Mouse (Mus musculus) lung, embryonic 16.5 days (tissue): Measurements from ENCODE around the gene Ankrd2. TPM values are rescaled to one million over a fixed set of nuclear protein-coding genes. Genes with fewer than 3 reads are reported as not detected.
"Not testable (repeated sequence)": the region's sequence is repeated elsewhere in the genome, so short reads cannot be mapped to it uniquely, and the experiment has no call there.

Experiments
- ATAC-seq: fragments of 200-750 bp; cut with Nextera tagmentation; 2 replicates; pipeline ENCODE4 v1.8.0; 2017; ENCODE audit warnings: low read depth, mild to moderate bottlenecking, moderate library complexity
- H3K27ac ChIP-seq: fragments of 300-500 bp; sonication (generic); 2 replicates; pipeline ENCODE4 v1.5.1; 2014; ENCODE audit warnings: mild to moderate bottlenecking, control low read depth, low read length
- H3K27me3 ChIP-seq: fragments of 300-500 bp; sonication (generic); 2 replicates; pipeline ENCODE4 v1.6.1; 2014; ENCODE audit warnings: low read depth, low read length, mixed read lengths; ENCODE audit not compliant: control insufficient read depth, insufficient read depth
- H3K36me3 ChIP-seq: fragments of 300-500 bp; sonication (generic); 2 replicates; pipeline ENCODE4 v1.6.1; 2014; ENCODE audit warnings: low read length; ENCODE audit not compliant: control insufficient read depth, insufficient read depth
- H3K4me1 ChIP-seq: fragments of 300-500 bp; sonication (generic); replicated peaks from 2 replicates; pipeline ENCODE4 v1.6.1; 2014; ENCODE audit warnings: low read length, mixed read lengths; ENCODE audit not compliant: control insufficient read depth, insufficient read depth
- H3K4me2 ChIP-seq: fragments of 300-500 bp; sonication (generic); 2 replicates; pipeline ENCODE4 v1.6.1; 2014; ENCODE audit warnings: low read depth, low read length, control low read depth
- H3K4me3 ChIP-seq: fragments of 300-500 bp; sonication (generic); 2 replicates; pipeline ENCODE4 v1.5.1; 2014; ENCODE audit warnings: mild to moderate bottlenecking, low read length, control low read depth
- H3K9ac ChIP-seq: fragments of 300-500 bp; sonication (generic); 2 replicates; pipeline ENCODE4 v1.6.1; 2014; ENCODE audit warnings: low read length, control low read depth
- H3K9me3 ChIP-seq: fragments of 300-500 bp; sonication (generic); 2 replicates; pipeline ENCODE4 v1.6.1; 2016; ENCODE audit warnings: low read length; ENCODE audit not compliant: control insufficient read depth
- WGBS: fragments of 180-500 bp; shearing (Covaris S2); extraction: QIAGEN DNeasy Blood & Tissue Kit; methylation state at CpG from one replicate; pipeline ENCODE4 v1.1.7; 2014; 5-methylcytosine and 5-hydroxymethylcytosine counted together
- polyA plus RNA-seq: library from polyadenylated mRNA; unstranded; fragments of >200 nt; fragmentation: Nextera tagmentation; extraction: Ambion mirVana; gene quantifications from 2 replicates; pipeline ENCODE4 v1.2.1, GENCODE M21; 2015

The Ankrd2 gene
- polyA plus RNA-seq, 1 experiment from 2014 or later, result 0.28 TPM

GRCm38 (mm10) chr19:42078566-42078965, 42.8 kb downstream of the Ankrd2 start:
- H3K4me3 ChIP-seq, result no peak overlapping the region
- H3K4me1 ChIP-seq, result no peaks in the 10 kb centered on the region
- H3K9ac ChIP-seq, result no peak overlapping the region
- no peaks in the 10 kb centered on the region for H3K36me3 ChIP-seq
- 80% methylated on average over 8 of the region's 8 CpGs for WGBS
- ATAC-seq, result no peak
- H3K4me2 ChIP-seq, result no peak overlapping the region
- H3K27ac ChIP-seq, result no peak overlapping the region
- H3K9me3 ChIP-seq, result no peaks in the 10 kb centered on the region
- no peaks in the 10 kb centered on the region for H3K27me3 ChIP-seq

- Histone ChIP-seq H3K36me3 (no peaks in the 10 kb centered on the region), H3K9me3 (no peaks in the 10 kb centered on the region), H3K4me2 (no peak overlapping the region), H3K9ac (no peak overlapping the region), H3K27ac (no peak overlapping the region), H3K4me1 (no peaks in the 10 kb centered on the region), H3K27me3 (no peaks in the 10 kb centered on the region), H3K4me3 (no peak overlapping the region)
- WGBS, result 95% methylated on average over 12 of the region's 12 CpGs
- no peak for ATAC-seq
Measured at GRCm38 (mm10) chr19:42079006-42079405, 43.2 kb downstream of the Ankrd2 start.

GRCm38 (mm10) chr19:42079950-42080349, 44.1 kb downstream of the Ankrd2 start:
- no peaks in the 10 kb centered on the region for H3K36me3 ChIP-seq
- H3K9me3 ChIP-seq, result no peaks in the 10 kb centered on the region
- H3K27ac ChIP-seq, result no peak overlapping the region
- no peak overlapping the region for H3K9ac ChIP-seq
- 75% methylated on average over 5 of the region's 5 CpGs for WGBS
- no peaks in the 10 kb centered on the region for H3K4me1 ChIP-seq
- no peak overlapping the region for H3K4me3 ChIP-seq
- H3K4me2 ChIP-seq, result no peak overlapping the region
- H3K27me3 ChIP-seq, result no peaks in the 10 kb centered on the region
- no peak for ATAC-seq

- no peaks in the 10 kb centered on the region for H3K36me3 ChIP-seq
- H3K4me2 ChIP-seq, result no peak overlapping the region
- H3K27me3 ChIP-seq, result no peaks in the 10 kb centered on the region
- H3K4me3 ChIP-seq, result no peak overlapping the region
- H3K27ac ChIP-seq, result no peak overlapping the region
- H3K4me1 ChIP-seq, result peaks cover 1% of the 10 kb centered on the region
- no peak overlapping the region for H3K9ac ChIP-seq
- WGBS, result 80% methylated on average over 11 of the region's 11 CpGs
- no peak for ATAC-seq
- H3K9me3 ChIP-seq, result no peaks in the 10 kb centered on the region
Measured at GRCm38 (mm10) chr19:42080469-42080868, 44.7 kb downstream of the Ankrd2 start.

GRCm38 (mm10) chr19:42081613-42082012, 45.8 kb downstream of the Ankrd2 start:
- H3K9ac ChIP-seq, H3K4me2 ChIP-seq, H3K27ac ChIP-seq, H3K9me3 ChIP-seq, H3K27me3 ChIP-seq, ATAC-seq, H3K36me3 ChIP-seq, H3K4me3 ChIP-seq: not testable (repeated sequence)
- peaks cover 10% of the 10 kb centered on the region for H3K4me1 ChIP-seq
- WGBS, result 91% methylated on average over 5 of the region's 5 CpGs

- WGBS, result 6% methylated on average over 10 of the region's 10 CpGs
- Histone ChIP-seq H3K4me2 (peak overlapping the region; percentile 77), H3K27ac (no peak overlapping the region), H3K36me3 (no peaks in the 10 kb centered on the region), H3K9ac (peak overlapping the region; percentile 64), H3K27me3 (no peaks in the 10 kb centered on the region), H3K4me3 (peak overlapping the region; percentile 72), H3K9me3 (no peaks in the 10 kb centered on the region), H3K4me1 (peaks cover 18% of the 10 kb centered on the region)
- no peak for ATAC-seq
Measured at GRCm38 (mm10) chr19:42085690-42086089, 49.9 kb downstream of the Ankrd2 start.

- Histone ChIP-seq H3K27ac (no peak within 1 kb of the TSS), H3K4me1 (peaks cover 19% of the 10 kb centered on the region), H3K27me3 (no peaks in the 10 kb centered on the region), H3K4me3 (peak within 1 kb of the TSS; percentile 72), H3K4me2 (peak within 1 kb of the TSS; percentile 77), H3K36me3 (no peaks in the 10 kb centered on the region), H3K9me3 (no peaks in the 10 kb centered on the region), H3K9ac (peak within 1 kb of the TSS; percentile 64)
- peak; percentile 59 for ATAC-seq
- under 1% methylated on average over 21 of the region's 21 CpGs for WGBS
Measured at GRCm38 (mm10) chr19:42086166-42086565, 50.4 kb downstream of the Ankrd2 start, which contains the start of gene Morn4. Morn4 (minus strand) TSS chr19:42086357.

GRCm38 (mm10) chr19:42089103-42089747, 53.4 kb downstream of the Ankrd2 start:
- Histone ChIP-seq H3K9ac (0 out of 2 replicates have a peak overlapping the region, but pooled peaks have one; percentile 13), H3K36me3 (peaks cover 4% of the 10 kb centered on the region; the same call in 1 of the 2 replicates), H3K9me3 (no peaks in the 10 kb centered on the region), H3K27me3 (no peaks in the 10 kb centered on the region), H3K4me1 (peaks cover 28% of the 10 kb centered on the region), H3K4me2 (peak overlapping the region; percentile 81), H3K27ac (peak overlapping the region; percentile 91), H3K4me3 (peak overlapping the region; percentile 94)
- WGBS, result 15% methylated on average over 14 of the region's 14 CpGs
- ATAC-seq, result 0 out of 2 replicates have a peak, but pooled peaks have one; percentile 8

GRCm38 (mm10) chr19:42089748-42090595, 54.2 kb downstream of the Ankrd2 start, which contains the start of gene Pi4k2a:
Pi4k2a (plus strand) TSS chr19:42090470.
- WGBS, result under 1% methylated on average over 43 of the region's 55 CpGs
- peak; percentile 99 for ATAC-seq
- Histone ChIP-seq H3K9ac (peak within 1 kb of the TSS; percentile 90), H3K4me1 (peaks cover 28% of the 10 kb centered on the region), H3K4me3 (peak within 1 kb of the TSS; percentile 94), H3K27me3 (no peaks in the 10 kb centered on the region), H3K4me2 (peak within 1 kb of the TSS; percentile 81), H3K27ac (peak within 1 kb of the TSS; percentile 91), H3K36me3 (peaks cover 4% of the 10 kb centered on the region; the same call in 1 of the 2 replicates), H3K9me3 (no peaks in the 10 kb centered on the region)
